ENCODE assay signal across 13 mouse cellular contexts in the genomic region with DNA sequence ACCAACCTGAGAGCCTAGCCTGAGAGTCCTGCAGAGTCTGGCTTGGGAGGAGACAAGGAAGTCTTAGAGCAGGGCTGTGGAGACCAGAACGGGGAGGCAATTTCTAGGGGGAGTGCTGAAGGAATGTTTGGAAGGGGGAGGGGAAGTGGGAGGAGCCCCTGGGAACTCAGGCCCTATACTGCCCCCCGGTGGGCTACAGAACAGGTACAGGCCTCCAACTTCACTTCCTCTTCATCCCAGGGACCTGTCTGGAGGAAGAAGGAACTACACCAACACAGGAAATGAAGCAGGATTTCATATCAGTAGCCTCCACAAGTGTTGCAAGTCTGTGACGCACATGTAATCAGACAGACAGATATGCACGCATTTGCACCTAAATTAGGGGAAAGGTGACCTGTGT.
DNase-seq lines count a peak whose midpoint lies in the region; ATAC-seq and TF ChIP-seq lines count a peak whose summit lies in the region.
"Had no signal": no experiment of that assay in that cellular context is flagged by ENCODE, and none has a peak within 500 bp of the region (broad histone marks: within the 10 kb centered on the region; RNA-seq: fewer than 3 reads in every experiment).

No protein-coding gene starts in this region.

- no peak for TF ChIP-seq CTCF in midbrain, postnatal 0 days (IDR thresholded peaks at IDR 0.05)

- H3K36me3 ChIP-seq in heart, embryonic 10.5 days = no peaks in the 10 kb centered on the region
- H3K36me3 ChIP-seq in midbrain, postnatal 0 days (ENCODE audit: insufficient read depth, low read length) = no peaks in the 10 kb centered on the region
- H3K36me3 ChIP-seq in midbrain, embryonic 16.5 days (ENCODE audit: control insufficient read depth, insufficient read depth, low read length) = no peaks in the 10 kb centered on the region
- H3K36me3 ChIP-seq: hindbrain, embryonic 10.5 days; neural tube, embryonic 13.5 days had no signal

- peak; percentile 34 for DNase-seq in heart, postnatal 4 days
- DNase-seq in heart, embryonic 10.5 days (ENCODE audit: low spot score) = no peak
- DNase-seq in midbrain, postnatal 0 days (ENCODE audit: low spot score) = peak; percentile 3
- peak; percentile 23 for DNase-seq in embryo, embryonic 10.5 days (ENCODE audit: low spot score)
- DNase-seq in yolk sac, embryonic 10.5 days (ENCODE audit: low spot score) = peak; percentile 17
- DNase-seq in spleen, postnatal 14 days (ENCODE audit: low spot score in 2 of 2) = no peak
- DNase-seq: right cerebral cortex, postnatal 25 days had no signal

- H3K9me3 ChIP-seq in heart, embryonic 10.5 days = no peaks in the 10 kb centered on the region
- no peaks in the 10 kb centered on the region for H3K9me3 ChIP-seq in midbrain, postnatal 0 days (ENCODE audit: low read length)
- H3K9me3 ChIP-seq in midbrain, embryonic 16.5 days (replicated peaks; ENCODE audit: control insufficient read depth, low read length, poor library complexity, severe bottlenecking) = no peaks in the 10 kb centered on the region
- H3K9me3 ChIP-seq: forebrain, embryonic 13.5 days; hindbrain, embryonic 10.5 days; neural tube, embryonic 13.5 days had no signal

- H3K4me1 ChIP-seq in heart, embryonic 10.5 days = no peaks in the 10 kb centered on the region
- H3K4me1 ChIP-seq in midbrain, postnatal 0 days (ENCODE audit: insufficient read depth, low read length) = no peaks in the 10 kb centered on the region
- H3K4me1 ChIP-seq in midbrain, embryonic 16.5 days (ENCODE audit: control insufficient read depth, insufficient read depth, low read length) = no peaks in the 10 kb centered on the region
- H3K4me1 ChIP-seq: forebrain, embryonic 13.5 days; hindbrain, embryonic 10.5 days; neural tube, embryonic 13.5 days had no signal

- H3K9ac ChIP-seq in midbrain, postnatal 0 days (replicated peaks; ENCODE audit: low read length, poor library complexity, severe bottlenecking) = no peak overlapping the region
- H3K9ac ChIP-seq in midbrain, embryonic 16.5 days (ENCODE audit: low read depth, low read length) = no peak overlapping the region
- H3K9ac ChIP-seq: forebrain, embryonic 13.5 days; neural tube, embryonic 13.5 days had no signal

- no peak overlapping the region for H3K27ac ChIP-seq in heart, embryonic 10.5 days
- no peak overlapping the region for H3K27ac ChIP-seq in midbrain, postnatal 0 days (ENCODE audit: low read depth, low read length)
- no peak overlapping the region for H3K27ac ChIP-seq in midbrain, embryonic 16.5 days (ENCODE audit: low read length)
- H3K27ac ChIP-seq: forebrain, embryonic 13.5 days; hindbrain, embryonic 10.5 days; neural tube, embryonic 13.5 days had no signal

- H3K4me3 ChIP-seq in heart, embryonic 10.5 days = no peak overlapping the region
- H3K4me3 ChIP-seq in midbrain, postnatal 0 days (ENCODE audit: low read depth, low read length) = no peak overlapping the region
- no peak overlapping the region for H3K4me3 ChIP-seq in midbrain, embryonic 16.5 days (ENCODE audit: low read depth, low read length)
- H3K4me3 ChIP-seq: forebrain, embryonic 13.5 days; hindbrain, embryonic 10.5 days; neural tube, embryonic 13.5 days had no signal

- no peak overlapping the region for H3K4me2 ChIP-seq in midbrain, postnatal 0 days (ENCODE audit: low read depth, low read length, poor library complexity, severe bottlenecking)
- H3K4me2 ChIP-seq in midbrain, embryonic 16.5 days (ENCODE audit: low read length) = no peak overlapping the region
- H3K4me2 ChIP-seq: forebrain, embryonic 13.5 days; midbrain, embryonic 11.5 days; neural tube, embryonic 13.5 days had no signal

- 36% methylated on average over 4 of the region's 4 CpGs for WGBS in heart, embryonic 10.5 days
- WGBS in midbrain, postnatal 0 days = 60% methylated on average over 4 of the region's 4 CpGs
- 58% methylated on average over 4 of the region's 4 CpGs for WGBS in midbrain, embryonic 16.5 days

- no peak for ATAC-seq in midbrain, postnatal 0 days (ENCODE audit: low FRiP score)
- no peak for ATAC-seq in midbrain, embryonic 16.5 days
- no peak for ATAC-seq in erythroid progenitor cell, adult 5-6 weeks (replicated peaks; ENCODE audit: low FRiP score, poor library complexity, severe bottlenecking)
- ATAC-seq: forebrain, embryonic 13.5 days had no signal

- no peaks in the 10 kb centered on the region for H3K27me3 ChIP-seq in heart, embryonic 10.5 days (ENCODE audit: insufficient read depth, poor library complexity, severe bottlenecking)
- H3K27me3 ChIP-seq in midbrain, postnatal 0 days (ENCODE audit: insufficient read depth, low read length) = no peaks in the 10 kb centered on the region
- no peaks in the 10 kb centered on the region for H3K27me3 ChIP-seq in midbrain, embryonic 16.5 days (ENCODE audit: control insufficient read depth, insufficient read depth, low read depth, low read length)
- H3K27me3 ChIP-seq: forebrain, embryonic 13.5 days; neural tube, embryonic 13.5 days had no signal

Comparison
In these comparisons a context has a peak if more than half of its experiments do, and no peak if none do; other contexts are left out.
1. DNase-seq: peak in heart, postnatal 4 days (single experiment), midbrain, postnatal 0 days (single experiment), embryo, embryonic 10.5 days (single experiment) and yolk sac, embryonic 10.5 days (single experiment); none in heart, embryonic 10.5 days (single experiment) and spleen, postnatal 14 days (0 of 2).